Mouse (Mus musculus) embryonic fibroblast, embryonic 13.5 days (primary cell): ENCODE results near the gene Mgat2. TPM values are rescaled to one million over a fixed set of nuclear protein-coding genes. Genes with fewer than 3 reads are reported as not detected.
A peak's percentile ranks its signal among the peaks of the same experiment; 100 is the strongest.

Source experiments
- H3K27ac ChIP-seq: 2 replicates; pipeline ENCODE4 v1.5.1; 2012; ENCODE audit warnings: low read length, control low read depth, inconsistent platforms; ENCODE audit not compliant: insufficient read depth
- H3K4me1 ChIP-seq: 2 replicates; pipeline ENCODE4 v1.6.1; 2011; ENCODE audit warnings: low read length; ENCODE audit not compliant: control insufficient read depth, insufficient read depth
- H3K4me3 ChIP-seq: 2 replicates; pipeline ENCODE4 v1.5.1; 2011; ENCODE audit warnings: mild to moderate bottlenecking, control low read depth, low read length; ENCODE audit not compliant: insufficient read depth
- CTCF ChIP-seq: IDR thresholded peaks from 2 replicates; pipeline ENCODE4 v1.5.1; 2011; ENCODE audit warnings: mild to moderate bottlenecking, control low read depth, low read length, moderate library complexity, borderline replicate concordance; ENCODE audit not compliant: insufficient read depth
- POLR2A ChIP-seq: IDR thresholded peaks from 2 replicates; pipeline ENCODE4 v1.6.1; 2011; ENCODE audit warnings: low read depth, mild to moderate bottlenecking, control low read depth, low read length, moderate library complexity
- polyA plus RNA-seq: library from polyadenylated mRNA; stranded (reverse); fragments of >200 nt; gene quantifications from 2 replicates; pipeline ENCODE4 v1.2.4, GENCODE M21; 2011; ENCODE audit warnings: low read depth; ENCODE audit not compliant: missing spikeins, insufficient read length

Mgat2 gene
- polyA plus RNA-seq, 1 experiment: 69.7 TPM

DNA sequence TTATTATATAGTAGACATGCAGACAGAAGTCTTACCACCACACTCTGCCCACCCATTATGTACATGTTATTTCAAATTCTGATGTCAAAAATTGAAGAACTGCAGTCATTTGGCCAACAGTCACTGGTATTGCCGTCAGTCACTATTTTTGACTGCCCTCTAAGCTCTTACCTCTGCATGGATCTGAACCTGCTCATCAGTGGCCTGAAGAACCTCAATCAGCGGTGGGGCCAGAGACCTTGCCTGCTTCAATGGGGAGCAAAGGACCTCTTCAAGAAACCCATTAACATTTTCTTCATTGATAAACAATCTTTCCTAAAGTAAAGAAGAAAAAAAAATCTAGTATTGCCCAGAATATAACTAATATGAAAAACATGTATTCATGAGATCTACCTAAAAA lies 8.7 kb downstream of the Mgat2 start:
- no peak overlapping the region for H3K4me3 ChIP-seq
- H3K4me1 ChIP-seq: no peaks in the 10 kb centered on the region

DNA sequence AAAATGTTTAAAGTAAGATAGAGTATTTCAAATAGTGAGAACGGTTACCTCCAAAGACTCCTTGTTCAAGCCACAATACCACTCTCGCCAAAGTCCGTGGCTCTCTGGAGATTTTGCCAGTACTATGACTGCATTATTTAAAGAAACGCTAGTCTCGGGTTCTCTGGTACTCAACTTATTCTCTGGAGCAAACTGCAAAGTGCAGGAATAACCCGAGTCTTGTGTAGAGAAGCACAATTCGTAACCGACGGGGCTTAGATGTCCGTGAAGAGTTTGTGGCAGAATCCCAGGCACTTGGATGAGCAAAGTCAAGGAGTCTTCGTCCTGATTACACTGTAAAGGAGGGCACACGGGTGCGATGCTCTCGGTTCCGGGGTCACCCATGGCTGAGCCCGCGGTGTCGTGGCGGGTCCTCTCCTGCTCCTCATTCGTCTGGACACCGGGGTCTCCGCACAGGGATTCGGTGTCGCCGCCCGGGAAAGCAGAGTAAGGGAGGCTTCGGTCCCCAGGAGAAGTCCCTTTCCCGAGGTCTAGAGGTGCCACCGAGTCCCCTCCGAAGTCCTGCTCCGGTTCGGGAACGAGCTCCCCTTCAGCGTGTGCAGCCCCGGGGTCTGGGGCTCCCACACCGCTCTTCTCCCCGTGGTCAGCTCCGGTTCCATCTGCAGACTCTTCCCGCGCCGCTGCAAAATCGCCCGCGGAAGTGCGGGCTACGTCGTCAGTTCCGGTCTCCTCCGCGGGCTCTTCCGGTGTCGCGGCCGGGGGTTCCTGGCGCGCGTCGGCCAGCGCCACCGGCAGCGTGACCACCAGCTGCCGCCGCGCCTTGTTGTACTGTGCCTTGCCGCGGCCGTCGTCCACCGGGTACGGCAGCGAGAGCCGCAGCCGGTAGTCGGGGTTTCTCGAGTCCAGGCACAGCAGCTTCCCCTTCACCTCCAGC lies 12.8 kb downstream of the Mgat2 start, which contains the start of gene Gm49383:
Gene Gm49383, minus strand, starts transcription at position 661 of the 934 bp plus-strand sequence.
- peaks cover 5% of the 10 kb centered on the region for H3K4me1 ChIP-seq
- H3K4me3 ChIP-seq: peak within 1 kb of the TSS; percentile 59
- TF ChIP-seq POLR2A: peak; percentile 94
- TF ChIP-seq CTCF: no peak
- H3K27ac ChIP-seq: peak within 1 kb of the TSS; percentile 77

More for the DNA sequence above, 8.7 kb downstream of the Mgat2 start:
- H3K27ac ChIP-seq: no peak overlapping the region
- TF ChIP-seq CTCF: no peak
- no peak for TF ChIP-seq POLR2A

DNA sequence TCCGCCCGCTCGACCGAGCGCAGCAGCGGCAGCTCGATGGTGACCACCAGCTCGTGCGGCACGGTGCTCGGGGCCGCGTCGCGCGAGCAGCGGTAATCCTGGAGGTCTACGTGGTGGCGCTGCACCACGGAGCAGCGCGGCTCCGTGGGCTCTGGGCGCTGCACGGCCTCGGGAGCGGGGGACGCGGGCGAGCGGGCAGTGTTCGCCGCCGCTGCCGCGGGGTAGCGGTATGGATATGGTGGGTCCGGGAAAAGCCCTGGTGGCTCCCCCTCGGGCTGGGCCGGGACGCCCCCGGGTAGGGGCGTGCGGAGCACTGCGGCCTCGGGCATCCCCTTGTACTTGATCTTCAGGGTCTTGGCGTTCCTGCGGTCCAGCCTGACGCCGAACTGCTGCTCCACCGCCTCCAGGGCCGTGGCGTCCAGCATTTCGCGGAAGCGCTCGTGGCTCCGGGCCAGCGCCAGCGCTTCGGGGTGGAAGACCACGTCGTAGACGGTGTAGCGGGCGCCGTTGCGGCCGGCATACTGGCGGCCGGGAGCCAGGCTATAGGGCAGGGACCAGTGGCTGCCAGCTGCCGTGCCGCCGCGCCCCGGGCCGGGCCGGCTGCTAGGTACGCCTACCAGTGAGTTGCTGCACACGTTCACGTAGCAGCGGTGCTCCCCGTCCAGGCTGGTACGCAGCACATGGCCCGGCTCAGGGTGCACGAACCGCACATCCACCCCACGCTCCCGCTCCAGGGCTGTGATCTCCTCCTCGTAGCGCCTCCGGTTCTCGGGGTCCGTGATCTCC lies 13.6 kb downstream of the Mgat2 start:
- Histone ChIP-seq H3K4me3 (peak overlapping the region; percentile 59), H3K4me1 (peaks cover 5% of the 10 kb centered on the region), H3K27ac (peak overlapping the region; percentile 77)
- no peak for TF ChIP-seq POLR2A

DNA sequence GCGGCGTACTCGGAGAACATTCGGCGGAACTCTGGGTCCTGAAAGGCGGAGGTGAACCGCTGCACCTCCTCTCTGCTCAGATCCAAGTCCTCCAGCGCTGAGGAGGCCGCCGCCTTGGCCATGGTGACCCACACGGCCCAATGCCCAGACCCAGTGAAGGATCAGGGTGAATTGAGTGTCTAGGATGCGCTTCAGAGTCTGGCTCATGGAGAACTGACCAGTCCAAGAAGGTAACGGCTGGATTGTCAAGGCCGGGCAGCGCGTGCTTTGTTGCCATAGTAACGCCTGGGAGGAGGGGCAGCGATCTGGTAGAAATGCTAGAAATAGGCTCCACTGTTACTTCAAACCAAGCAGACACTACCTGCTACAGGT lies 14.2 kb downstream of the Mgat2 start, which contains the start of gene Dnaaf2:
Gene Dnaaf2, minus strand, starts transcription at position 266 of the 372 bp plus-strand sequence.
- Histone ChIP-seq H3K4me3 (peak within 1 kb of the TSS; percentile 59), H3K27ac (peak within 1 kb of the TSS; percentile 77), H3K4me1 (peaks cover 5% of the 10 kb centered on the region)
- TF ChIP-seq CTCF (no peak), POLR2A (no peak; the same call in 1 of the 2 replicates)

GRCm38 (mm10) chr12:69198985-69199384 lies 15.0 kb downstream of the Mgat2 start:
- H3K27ac ChIP-seq: no peak overlapping the region
- H3K4me3 ChIP-seq: 0 out of 2 replicates have a peak overlapping the region, but pooled peaks have one; percentile 9
- H3K4me1 ChIP-seq: peaks cover 5% of the 10 kb centered on the region
- TF ChIP-seq POLR2A (no peak), CTCF (no peak)

- Histone ChIP-seq H3K4me1 (peaks cover under 1% of the 10 kb centered on the region; the same call in 1 of the 2 replicates), H3K27ac (no peak within 1 kb of the TSS), H3K4me3 (no peak within 1 kb of the TSS)
- TF ChIP-seq POLR2A (no peak), CTCF (no peak)
These were observed 20.3 kb downstream of the Mgat2 start, which contains the start of gene Gm49384 for GRCm38 (mm10) chr12:69204052-69204833. TSS of gene Gm49384 (minus strand) at chr12:69204267.

DNA sequence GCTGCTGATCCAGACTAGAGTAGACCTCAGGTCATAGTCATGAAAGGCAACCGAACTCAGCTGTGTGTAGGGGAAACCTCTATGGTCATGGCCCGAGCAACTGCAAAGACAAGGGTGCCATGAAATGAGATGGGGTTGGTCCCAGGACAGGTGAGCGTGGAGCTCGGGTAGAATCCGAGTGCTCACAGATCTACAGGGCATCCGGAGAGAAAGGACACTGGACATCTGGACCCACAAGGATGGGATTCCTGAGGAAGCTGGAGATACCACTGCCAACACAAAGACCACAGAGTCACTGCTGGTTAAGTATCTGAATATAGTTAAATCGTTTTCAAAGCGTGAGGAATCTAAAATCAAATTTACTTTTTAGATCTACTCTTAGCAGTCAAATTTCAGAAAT lies 23.4 kb downstream of the Mgat2 start:
- Histone ChIP-seq H3K27ac (no peak overlapping the region), H3K4me3 (no peak overlapping the region), H3K4me1 (no peaks in the 10 kb centered on the region)
- TF ChIP-seq CTCF (no peak), POLR2A (no peak)

- Histone ChIP-seq H3K27ac (no peak overlapping the region), H3K4me1 (no peaks in the 10 kb centered on the region), H3K4me3 (no peak overlapping the region)
- TF ChIP-seq POLR2A: no peak
- no peak for TF ChIP-seq CTCF
These were observed 24.0 kb downstream of the Mgat2 start for GRCm38 (mm10) chr12:69207926-69208325.

- no peaks in the 10 kb centered on the region for H3K4me1 ChIP-seq
- H3K4me3 ChIP-seq: no peak overlapping the region
- TF ChIP-seq POLR2A (no peak), CTCF (no peak)
- H3K27ac ChIP-seq: no peak overlapping the region
These were observed 24.6 kb downstream of the Mgat2 start for GRCm38 (mm10) chr12:69208520-69208919.
